Mouse (Mus musculus) hindbrain, embryonic 11.5 days (tissue): ENCODE measurements around the gene S100a7a. TPM values are rescaled to one million over a fixed set of nuclear protein-coding genes. Genes with fewer than 3 reads are reported as not detected.

Source experiments
- ATAC-seq: fragments of 200-750 bp; cut with Nextera tagmentation; 2 replicates; pipeline ENCODE4 v1.8.0; 2017; ENCODE audit warnings: mild to moderate bottlenecking, moderate TSS enrichment, moderate library complexity; ENCODE audit not compliant: low FRiP score
- DNase-seq: peaks from one replicate; pipeline ENCODE4 v3.0.0-alpha.2; 2015; ENCODE audit warnings: low spot score
- H3K27ac ChIP-seq: fragments of 300-500 bp; sonication (generic); 2 replicates; pipeline ENCODE4 v1.5.1; 2014; ENCODE audit warnings: mild to moderate bottlenecking, low read depth, low read length
- H3K27me3 ChIP-seq: fragments of 300-500 bp; sonication (generic); 2 replicates; pipeline ENCODE4 v1.6.1; 2014; ENCODE audit warnings: mild to moderate bottlenecking, low read length, moderate library complexity, mixed read lengths; ENCODE audit not compliant: control insufficient read depth, insufficient read depth
- H3K36me3 ChIP-seq: fragments of 300-500 bp; sonication (generic); 2 replicates; pipeline ENCODE4 v1.6.1; 2014; ENCODE audit warnings: mild to moderate bottlenecking, low read length, moderate library complexity, mixed read lengths; ENCODE audit not compliant: control insufficient read depth, insufficient read depth
- H3K4me1 ChIP-seq: fragments of 300-500 bp; sonication (generic); replicated peaks from 2 replicates; pipeline ENCODE4 v1.6.1; 2014; ENCODE audit warnings: low read length, mixed read lengths; ENCODE audit not compliant: control insufficient read depth, insufficient read depth
- H3K4me2 ChIP-seq: fragments of 300-500 bp; sonication (generic); replicated peaks from 2 replicates; pipeline ENCODE4 v1.6.1; 2014; ENCODE audit warnings: mild to moderate bottlenecking, low read depth, low read length
- H3K4me3 ChIP-seq: fragments of 300-500 bp; sonication (generic); 2 replicates; pipeline ENCODE4 v1.5.1; 2014; ENCODE audit warnings: low read depth, low read length
- H3K9ac ChIP-seq: fragments of 300-500 bp; sonication (generic); 2 replicates; pipeline ENCODE4 v1.6.1; 2014; ENCODE audit warnings: low read depth, low read length
- H3K9me3 ChIP-seq: fragments of 300-500 bp; sonication (generic); 2 replicates; pipeline ENCODE4 v1.6.1; 2016; ENCODE audit warnings: low read length; ENCODE audit not compliant: control insufficient read depth
- WGBS: fragments of 180-500 bp; shearing (Covaris S2); extraction: QIAGEN DNeasy Blood & Tissue Kit; methylation state at CpG from one replicate; pipeline ENCODE4 v1.1.7; 2014; 5-methylcytosine and 5-hydroxymethylcytosine counted together
- polyA plus RNA-seq: library from polyadenylated mRNA; unstranded; fragments of >200 nt; fragmentation: Nextera tagmentation; extraction: Ambion mirVana; gene quantifications from 2 replicates; pipeline ENCODE4 v1.2.1, GENCODE M21; 2014

The S100a7a gene
- polyA plus RNA-seq, 1 experiment from 2014 or later, result not detected

DNA sequence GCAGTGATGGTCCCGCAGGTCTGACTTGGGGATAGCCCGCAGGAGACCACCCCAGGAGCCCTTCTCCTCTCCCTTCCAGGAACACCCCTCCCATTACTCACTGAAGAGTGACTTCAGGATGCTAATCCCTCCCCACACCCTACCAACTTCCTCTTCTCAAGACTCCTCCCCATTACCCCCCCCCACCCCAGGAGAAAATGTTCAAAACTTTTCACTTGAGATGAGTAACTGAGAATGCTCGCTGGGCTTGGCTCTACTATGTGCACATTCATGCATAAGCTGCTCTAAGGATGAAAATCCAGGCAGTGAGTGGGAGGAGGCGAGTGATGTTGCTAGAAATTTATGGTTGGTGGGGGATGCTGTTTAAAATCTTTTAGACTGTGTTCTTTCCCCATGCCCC lies 41.8 kb upstream of the S100a7a start:
- WGBS, result 67% methylated on average over 4 of the region's 4 CpGs
- no peak overlapping the region for H3K4me3 ChIP-seq
- DNase-seq (no peak), ATAC-seq (no peak)
- H3K4me2 ChIP-seq, result no peak overlapping the region
- H3K4me1 ChIP-seq, result peaks cover 2% of the 10 kb centered on the region; the same call in 1 of the 2 replicates
- no peak overlapping the region for H3K9ac ChIP-seq
- H3K36me3 ChIP-seq, result no peaks in the 10 kb centered on the region
- no peaks in the 10 kb centered on the region for H3K9me3 ChIP-seq
- no peaks in the 10 kb centered on the region for H3K27me3 ChIP-seq
- no peak overlapping the region for H3K27ac ChIP-seq

DNA sequence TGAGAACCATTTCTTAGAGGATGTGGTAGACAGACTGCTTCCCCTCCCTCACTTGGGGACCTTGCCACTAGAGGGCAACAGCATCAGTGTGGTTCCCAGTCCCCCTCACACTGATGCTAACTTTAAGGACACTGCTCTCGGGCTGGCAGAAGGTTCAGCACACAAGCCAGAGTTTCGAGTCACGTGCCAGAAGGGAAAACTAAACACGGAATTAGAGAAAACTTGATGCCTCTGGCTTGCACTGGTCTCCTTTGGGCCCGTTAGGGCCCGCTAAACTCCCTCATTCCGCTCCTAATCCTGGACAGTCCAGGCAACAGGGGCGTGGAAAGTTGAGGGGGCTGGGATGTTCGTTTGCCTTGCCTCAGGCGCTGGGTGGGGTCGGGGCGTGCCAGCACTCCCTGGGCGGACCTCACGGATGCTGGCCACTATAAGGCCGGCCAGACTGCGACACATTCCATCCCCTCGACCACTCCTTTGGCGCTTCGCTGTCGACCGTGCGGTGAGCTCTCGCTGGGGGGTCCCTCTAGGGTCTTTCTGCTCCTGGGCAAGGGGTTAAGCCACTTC lies 41.0 kb upstream of the S100a7a start, which contains the start of gene S100a6:
Gene S100a6, plus strand, starts transcription at position 155 of the 564 bp plus-strand sequence.
- peaks cover 2% of the 10 kb centered on the region; the same call in 1 of the 2 replicates for H3K4me1 ChIP-seq
- under 1% methylated on average over 23 of the region's 23 CpGs for WGBS
- ATAC-seq, result peak; percentile 84
- H3K27me3 ChIP-seq, result no peaks in the 10 kb centered on the region
- no peaks in the 10 kb centered on the region for H3K36me3 ChIP-seq
- peak within 1 kb of the TSS; percentile 19 for H3K4me3 ChIP-seq
- H3K9ac ChIP-seq, result peak within 1 kb of the TSS; percentile 34; the same call in 1 of the 2 replicates
- H3K27ac ChIP-seq, result no peak within 1 kb of the TSS
- peak within 1 kb of the TSS; percentile 66 for H3K4me2 ChIP-seq
- no peaks in the 10 kb centered on the region for H3K9me3 ChIP-seq
- peak; percentile 74 for DNase-seq

DNA sequence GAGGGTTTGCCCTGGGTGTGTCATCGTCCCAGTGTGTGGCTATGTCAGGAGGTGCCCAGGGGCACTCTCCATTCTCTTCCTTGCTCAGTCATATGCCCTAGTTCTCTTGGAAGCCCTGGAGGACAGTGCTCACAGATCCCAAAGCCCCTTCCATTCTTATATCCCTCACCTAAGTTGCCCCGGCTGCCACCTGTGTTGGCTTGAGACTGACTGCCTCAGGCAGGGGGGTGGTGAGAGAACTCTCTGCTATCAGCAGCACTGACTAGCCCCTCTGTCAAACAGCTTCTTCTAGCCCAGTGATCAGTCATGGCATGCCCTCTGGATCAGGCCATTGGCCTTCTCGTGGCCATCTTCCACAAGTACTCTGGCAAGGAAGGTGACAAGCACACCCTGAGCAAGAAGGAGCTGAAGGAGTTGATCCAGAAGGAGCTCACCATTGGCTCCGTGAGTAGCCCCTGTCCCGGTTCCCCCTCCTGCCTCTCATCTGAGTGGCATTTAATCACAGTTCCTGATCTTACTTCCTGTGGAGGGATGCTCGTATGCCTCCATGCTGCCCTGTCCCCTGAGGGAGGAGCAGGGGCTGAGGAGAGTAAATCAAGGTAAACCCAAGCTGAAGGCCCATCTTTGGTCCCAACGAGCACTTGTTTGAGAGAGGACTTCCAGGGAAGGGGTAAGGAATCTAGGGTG lies 40.2 kb upstream of the S100a7a start:
- 69% methylated on average over 7 of the region's 7 CpGs for WGBS
- ATAC-seq (no peak), DNase-seq (no peak)
- Histone ChIP-seq H3K9me3 (no peaks in the 10 kb centered on the region), H3K27me3 (no peaks in the 10 kb centered on the region), H3K4me3 (peak overlapping the region; percentile 19), H3K27ac (no peak overlapping the region), H3K4me2 (peak overlapping the region; percentile 66), H3K36me3 (no peaks in the 10 kb centered on the region), H3K4me1 (peaks cover 2% of the 10 kb centered on the region; the same call in 1 of the 2 replicates), H3K9ac (no peak overlapping the region)

DNA sequence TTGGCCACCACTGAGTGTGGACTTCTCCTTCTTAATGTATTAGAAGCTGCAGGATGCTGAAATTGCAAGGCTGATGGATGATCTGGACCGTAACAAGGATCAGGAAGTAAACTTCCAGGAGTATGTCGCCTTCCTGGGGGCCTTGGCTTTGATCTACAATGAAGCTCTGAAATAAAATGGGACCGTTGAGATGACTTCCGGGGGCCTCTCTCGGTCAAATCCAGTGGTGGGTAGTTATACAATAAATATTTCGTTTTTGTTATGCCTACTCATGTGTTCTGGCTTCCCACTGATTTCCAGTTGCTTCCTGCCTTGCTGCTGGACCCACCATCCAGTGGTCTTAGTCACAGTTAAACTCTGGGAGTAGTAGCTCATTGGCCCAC lies 39.7 kb upstream of the S100a7a start:
- Histone ChIP-seq H3K36me3 (no peaks in the 10 kb centered on the region), H3K4me2 (no peak overlapping the region), H3K27me3 (no peaks in the 10 kb centered on the region), H3K9me3 (no peaks in the 10 kb centered on the region), H3K9ac (no peak overlapping the region), H3K27ac (no peak overlapping the region), H3K4me1 (peaks cover 2% of the 10 kb centered on the region; the same call in 1 of the 2 replicates), H3K4me3 (no peak overlapping the region)
- ATAC-seq (no peak), DNase-seq (no peak)
- 87% methylated on average over 6 of the region's 6 CpGs for WGBS

- Histone ChIP-seq H3K9ac (no peak overlapping the region), H3K36me3 (no peaks in the 10 kb centered on the region), H3K9me3 (no peaks in the 10 kb centered on the region), H3K27me3 (no peaks in the 10 kb centered on the region), H3K27ac (no peak overlapping the region), H3K4me2 (no peak overlapping the region), H3K4me3 (no peak overlapping the region), H3K4me1 (peaks cover 2% of the 10 kb centered on the region; the same call in 1 of the 2 replicates)
- whole genome bisulfite sequencing, result 84% methylated on average over 11 of the region's 11 CpGs
- ATAC-seq (no peak), DNase-seq (no peak)
Measured at GRCm38 (mm10) chr3:90614611-90615251, 39.1 kb upstream of the S100a7a start.

GRCm38 (mm10) chr3:90615415-90615814 lies 38.4 kb upstream of the S100a7a start:
- ATAC-seq (0 out of 2 replicates have a peak, but pooled peaks have one; percentile 37), DNase-seq (peak; percentile 53)
- Histone ChIP-seq H3K4me3 (no peak overlapping the region), H3K9me3 (no peaks in the 10 kb centered on the region), H3K27me3 (no peaks in the 10 kb centered on the region), H3K36me3 (no peaks in the 10 kb centered on the region), H3K4me1 (peaks cover 2% of the 10 kb centered on the region; the same call in 1 of the 2 replicates), H3K4me2 (no peak overlapping the region), H3K27ac (no peak overlapping the region), H3K9ac (no peak overlapping the region)
- WGBS, result 17% methylated on average over 7 of the region's 7 CpGs

GRCm38 (mm10) chr3:90615911-90616310 lies 37.9 kb upstream of the S100a7a start:
- Histone ChIP-seq H3K9ac (no peak overlapping the region), H3K27me3 (no peaks in the 10 kb centered on the region), H3K27ac (no peak overlapping the region), H3K4me2 (no peak overlapping the region), H3K4me1 (peaks cover 2% of the 10 kb centered on the region; the same call in 1 of the 2 replicates), H3K9me3 (no peaks in the 10 kb centered on the region), H3K4me3 (no peak overlapping the region), H3K36me3 (no peaks in the 10 kb centered on the region)
- no peak for ATAC-seq
- no peak for DNase-seq
- 88% methylated on average over 1 of the region's 1 CpGs for WGBS

- WGBS, result 19% methylated on average over 1 of the region's 1 CpGs
- H3K9me3 ChIP-seq, result no peaks in the 10 kb centered on the region
- H3K4me3 ChIP-seq, result no peak overlapping the region
- no peak overlapping the region for H3K4me2 ChIP-seq
- ATAC-seq (no peak), DNase-seq (no peak)
- no peak overlapping the region for H3K27ac ChIP-seq
- H3K27me3 ChIP-seq, result no peaks in the 10 kb centered on the region
- H3K4me1 ChIP-seq, result peaks cover 2% of the 10 kb centered on the region; the same call in 1 of the 2 replicates
- H3K9ac ChIP-seq, result no peak overlapping the region
- H3K36me3 ChIP-seq, result no peaks in the 10 kb centered on the region
Measured at GRCm38 (mm10) chr3:90617586-90617985, 36.2 kb upstream of the S100a7a start.
